Mouse (Mus musculus) megakaryocyte-erythroid progenitor cell, adult 5 weeks (primary cell): Measurements from ENCODE around the gene Tesmin. TPM values are rescaled to one million over a fixed set of nuclear protein-coding genes. Genes with fewer than 3 reads are reported as not detected.

Experiments
- polyA plus RNA-seq: library from polyadenylated mRNA; stranded (reverse); fragments of >175 nt; gene quantifications from 2 replicates; pipeline ENCODE4 v1.2.3, GENCODE M21; 2012

Tesmin gene
- 2.0 and 2.2 TPM in 2 replicates for polyA plus RNA-seq

GRCm38 (mm10) chr19:3388629-3389057 lies at the start of gene Tesmin:
Gene Tesmin (plus strand): TSS chr19:3388857.

GRCm38 (mm10) chr19:3414268-3414733 lies 25.6 kb downstream of the Tesmin start, which contains the start of gene Gal:
Gene Gal (minus strand): TSS chr19:3414544.

Other genes starting within 250 kb of the Tesmin start
- 22.8 and 29.1 TPM in 2 replicates for gene Mrpl21, start 106.0 kb upstream of the Tesmin start, polyA plus RNA-seq
- gene Ighmbp2, start 105.8 kb upstream of the Tesmin start, polyA plus RNA-seq = 9.8 and 12.1 TPM in 2 replicates
- 19.6 and 23.1 TPM in 2 replicates for gene Cpt1a, start 66.5 kb upstream of the Tesmin start, polyA plus RNA-seq
- gene Gal, start 25.7 kb downstream of the Tesmin start, polyA plus RNA-seq = 0.93 and 2.1 TPM in 2 replicates
- 68.9 and 79.8 TPM in 2 replicates for gene Ppp6r3, start 186.9 kb downstream of the Tesmin start, polyA plus RNA-seq